8 mouse cellular contexts compared by ENCODE assay signal in the genomic region with DNA sequence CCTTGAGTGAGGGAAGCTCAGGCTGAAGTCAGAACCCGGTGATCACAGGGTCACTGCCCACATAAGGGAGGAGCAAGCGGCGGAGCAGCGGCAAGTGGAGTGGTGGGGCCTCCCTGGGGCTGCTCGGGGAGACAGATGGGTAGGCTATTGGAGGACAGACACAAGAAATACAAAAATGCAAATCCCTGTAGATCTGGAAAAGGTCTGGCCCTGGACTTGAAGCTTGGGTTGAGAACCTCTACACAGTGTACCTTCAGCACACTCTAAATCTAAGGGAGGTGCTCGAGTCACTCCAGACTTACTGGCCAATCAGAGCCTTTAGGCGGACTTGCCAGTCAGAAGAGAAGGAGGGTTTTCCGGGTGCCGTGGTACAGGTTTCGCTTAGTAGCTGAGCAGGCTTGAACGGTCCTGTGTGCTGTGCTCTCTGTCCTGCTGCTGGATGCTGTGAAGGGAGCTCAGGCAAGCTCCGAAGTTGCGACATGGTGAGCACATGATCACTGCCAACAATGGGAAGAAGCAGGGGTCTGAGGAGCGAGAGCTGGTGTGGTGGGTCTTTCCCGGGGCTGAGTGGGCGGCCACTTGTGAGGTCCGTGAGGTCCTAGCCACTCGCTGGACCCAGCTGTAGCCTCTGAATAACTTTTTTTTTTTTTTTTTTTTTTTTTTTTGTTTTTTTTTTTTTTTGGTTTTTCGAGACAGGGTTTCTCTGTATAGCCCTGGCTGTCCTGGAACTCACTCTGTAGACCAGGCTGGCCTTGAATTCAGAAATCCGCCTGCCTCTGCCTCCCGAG.
DNase-seq lines count a peak whose midpoint lies in the region; ATAC-seq lines count a peak whose summit lies in the region.
"Not testable (repeated sequence)": the region's sequence is repeated elsewhere in the genome, so short reads cannot be mapped to it uniquely, and the experiment has no call there.

No protein-coding gene starts in this region.

- not testable (repeated sequence) for H3K27me3 ChIP-seq in heart, embryonic 10.5 days (ENCODE audit: insufficient read depth, poor library complexity, severe bottlenecking); kidney, embryonic 15.5 days; splenic B cell, adult 2 months (ENCODE audit: control insufficient read depth, insufficient read depth, low read length, poor library complexity, severe bottlenecking)

- peak overlapping the region; percentile 48 for H3K9ac ChIP-seq in kidney, embryonic 15.5 days

- peak; percentile 99 for ATAC-seq in erythroblast, adult 5-6 weeks (replicated peaks; ENCODE audit: low FRiP score, poor library complexity, severe bottlenecking)
- peak; percentile 99 for ATAC-seq in kidney, embryonic 15.5 days (replicated peaks; ENCODE audit: low FRiP score)
- ATAC-seq in monocyte, adult 5-6 weeks (replicated peaks; ENCODE audit: insufficient number of reproducible peaks, low FRiP score, low TSS enrichment, poor library complexity, severe bottlenecking) = peak; percentile 99

- H3K36me3 ChIP-seq in heart, embryonic 10.5 days; kidney, embryonic 15.5 days; splenic B cell, adult 2 months (ENCODE audit: control insufficient read depth, insufficient read depth, low read length, poor library complexity, severe bottlenecking): not testable (repeated sequence)

- not testable (repeated sequence) for H3K4me1 ChIP-seq in heart, embryonic 10.5 days; kidney, embryonic 15.5 days

- DNase-seq in A20 (ENCODE audit: low read depth, low spot score) = peak; percentile 94
- DNase-seq in brain, adult 2 months (ENCODE audit: low read depth, low spot score) = peak; percentile 91
- peak; percentile 95 for DNase-seq in heart, embryonic 10.5 days (ENCODE audit: low spot score)
- peak; percentile 83 for DNase-seq in liver
- peak; percentile 86 for DNase-seq in splenic B cell, adult 2 months (ENCODE audit: low read depth, low spot score)

- WGBS in heart, embryonic 10.5 days = 11% methylated on average over 20 of the region's 21 CpGs
- 13% methylated on average over 21 of the region's 21 CpGs for WGBS in kidney, embryonic 15.5 days

- H3K4me2 ChIP-seq in kidney, embryonic 15.5 days = peak overlapping the region; percentile 67

- peak overlapping the region; percentile 61 for H3K4me3 ChIP-seq in heart, embryonic 10.5 days
- H3K4me3 ChIP-seq in kidney, embryonic 15.5 days (replicated peaks) = peak overlapping the region; percentile 61

- peak overlapping the region; percentile 86 for H3K27ac ChIP-seq in heart, embryonic 10.5 days
- H3K27ac ChIP-seq in kidney, embryonic 15.5 days = peak overlapping the region; percentile 81

- not testable (repeated sequence) for H3K9me3 ChIP-seq in heart, embryonic 10.5 days; kidney, embryonic 15.5 days (replicated peaks)

Comparison
In these comparisons a context has a peak if more than half of its experiments do, and no peak if none do; other contexts are left out.
1. Peak in every context shown above with its lines: DNase-seq, ATAC-seq, H3K4me3 ChIP-seq and H3K27ac ChIP-seq.